Mouse (Mus musculus) forebrain, embryonic 15.5 days (tissue): ENCODE measurements around the gene Fxyd4. TPM values are rescaled to one million over a fixed set of nuclear protein-coding genes. Genes with fewer than 3 reads are reported as not detected.

Experiments
- ATAC-seq: fragments of 200-750 bp; cut with Nextera tagmentation; replicated peaks from 2 replicates; pipeline ENCODE4 v1.8.0; 2017; ENCODE audit warnings: mild to moderate bottlenecking, moderate TSS enrichment, moderate library complexity
- H3K27ac ChIP-seq: fragments of 300-500 bp; sonication (generic); replicated peaks from 2 replicates; pipeline ENCODE4 v1.5.1; 2015; ENCODE audit warnings: mild to moderate bottlenecking, inconsistent platforms
- H3K27me3 ChIP-seq: fragments of 300-500 bp; sonication (generic); 2 replicates; pipeline ENCODE4 v1.6.1; 2015; ENCODE audit warnings: inconsistent platforms
- H3K36me3 ChIP-seq: fragments of 300-500 bp; sonication (generic); 2 replicates; pipeline ENCODE4 v1.6.1; 2015; ENCODE audit warnings: mild to moderate bottlenecking, inconsistent platforms
- H3K4me1 ChIP-seq: fragments of 300-500 bp; sonication (generic); 2 replicates; pipeline ENCODE4 v1.6.1; 2015; ENCODE audit warnings: inconsistent platforms
- H3K4me2 ChIP-seq: fragments of 300-500 bp; sonication (generic); replicated peaks from 2 replicates; pipeline ENCODE4 v1.6.1; 2015; ENCODE audit warnings: mild to moderate bottlenecking, inconsistent platforms
- H3K4me3 ChIP-seq: fragments of 300-500 bp; sonication (generic); 2 replicates; pipeline ENCODE4 v1.5.1; 2015; ENCODE audit warnings: mild to moderate bottlenecking, inconsistent platforms
- H3K9ac ChIP-seq: fragments of 300-500 bp; sonication (generic); replicated peaks from 2 replicates; pipeline ENCODE4 v1.6.1; 2015; ENCODE audit warnings: mild to moderate bottlenecking, inconsistent platforms
- H3K9me3 ChIP-seq: fragments of 300-500 bp; sonication (generic); 2 replicates; pipeline ENCODE4 v1.6.1; 2016; ENCODE audit warnings: inconsistent platforms
- WGBS: fragments of 180-500 bp; shearing (Covaris S2); methylation state at CpG from one replicate; pipeline ENCODE4 v1.1.7; 2015; ENCODE audit warnings: mixed read lengths; 5-methylcytosine and 5-hydroxymethylcytosine counted together
- polyA plus RNA-seq: library from polyadenylated mRNA; unstranded; fragments of >200 nt; fragmentation: Nextera tagmentation; extraction: Ambion mirVana; gene quantifications from 2 replicates; pipeline ENCODE4 v1.2.1, GENCODE M21; 2015

Fxyd4 gene
- 2.0 and 4.0 TPM in 2 replicates for polyA plus RNA-seq

- no peaks in the 10 kb centered on the region for H3K4me1 ChIP-seq
- H3K4me3 ChIP-seq = no peak within 1 kb of the TSS
- no peak for ATAC-seq
- no peak within 1 kb of the TSS for H3K9ac ChIP-seq
- WGBS = 79% methylated on average over 10 of the region's 10 CpGs
- no peak within 1 kb of the TSS for H3K27ac ChIP-seq
- no peaks in the 10 kb centered on the region for H3K27me3 ChIP-seq
- H3K36me3 ChIP-seq = no peaks in the 10 kb centered on the region
- no peak within 1 kb of the TSS for H3K4me2 ChIP-seq
- no peaks in the 10 kb centered on the region for H3K9me3 ChIP-seq
Measured at GRCm38 (mm10) chr6:117937222-117937932, at the start of gene Fxyd4. Fxyd4 (minus strand) TSS chr6:117937692.

DNA sequence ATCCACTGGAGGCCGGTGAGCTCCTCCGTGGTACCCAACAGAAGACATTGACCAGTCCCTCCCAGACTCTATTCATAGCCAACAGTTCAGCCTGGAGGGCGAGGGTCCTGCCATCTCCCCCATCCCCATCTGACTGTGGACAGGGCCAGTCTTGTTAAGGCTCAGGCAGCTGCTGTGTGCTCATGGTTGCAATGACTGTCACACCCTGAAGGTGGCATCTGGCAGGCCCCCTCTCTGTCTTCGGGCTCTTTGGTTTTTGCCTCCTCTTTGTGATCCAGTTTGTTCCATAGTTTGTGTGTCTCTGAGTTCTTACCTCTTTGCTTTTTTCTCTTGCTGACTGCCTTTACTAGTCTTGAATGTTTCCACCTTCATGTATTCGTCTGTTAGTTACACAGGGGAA is 49.7 kb upstream of the Fxyd4 start:
- Histone ChIP-seq H3K4me2 (no peak overlapping the region), H3K9me3 (no peaks in the 10 kb centered on the region), H3K27me3 (no peaks in the 10 kb centered on the region), H3K4me1 (no peaks in the 10 kb centered on the region), H3K27ac (no peak overlapping the region), H3K9ac (no peak overlapping the region), H3K4me3 (no peak overlapping the region), H3K36me3 (no peaks in the 10 kb centered on the region)
- 59% methylated on average over 5 of the region's 5 CpGs for WGBS
- ATAC-seq = no peak

DNA sequence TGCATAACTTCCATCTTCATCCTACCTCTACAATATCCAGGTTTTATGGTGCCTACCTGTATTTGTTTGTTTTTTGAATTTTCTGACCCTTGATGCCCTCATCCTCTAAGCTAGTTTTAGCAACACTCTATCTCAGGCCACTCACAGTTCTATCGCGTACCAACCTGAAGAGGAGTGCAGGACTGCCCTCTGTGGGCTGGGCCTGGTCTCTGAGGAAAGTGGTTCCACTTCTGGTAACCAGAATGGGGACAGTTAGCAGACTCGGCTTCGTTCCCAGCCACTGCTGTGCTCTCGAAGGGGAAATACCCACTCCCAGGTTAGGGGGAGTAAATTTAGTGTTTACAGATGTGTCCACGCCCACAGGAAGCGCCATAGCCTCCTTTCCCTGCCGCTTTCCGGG is 29.2 kb upstream of the Fxyd4 start:
- H3K4me2 ChIP-seq = no peak overlapping the region
- H3K27ac ChIP-seq = no peak overlapping the region
- no peak for ATAC-seq
- no peaks in the 10 kb centered on the region for H3K4me1 ChIP-seq
- H3K9me3 ChIP-seq = no peaks in the 10 kb centered on the region; the same call in 1 of the 2 replicates
- no peak overlapping the region for H3K4me3 ChIP-seq
- H3K9ac ChIP-seq = no peak overlapping the region
- no peaks in the 10 kb centered on the region for H3K27me3 ChIP-seq
- H3K36me3 ChIP-seq = no peaks in the 10 kb centered on the region
- 66% methylated on average over 9 of the region's 9 CpGs for WGBS

DNA sequence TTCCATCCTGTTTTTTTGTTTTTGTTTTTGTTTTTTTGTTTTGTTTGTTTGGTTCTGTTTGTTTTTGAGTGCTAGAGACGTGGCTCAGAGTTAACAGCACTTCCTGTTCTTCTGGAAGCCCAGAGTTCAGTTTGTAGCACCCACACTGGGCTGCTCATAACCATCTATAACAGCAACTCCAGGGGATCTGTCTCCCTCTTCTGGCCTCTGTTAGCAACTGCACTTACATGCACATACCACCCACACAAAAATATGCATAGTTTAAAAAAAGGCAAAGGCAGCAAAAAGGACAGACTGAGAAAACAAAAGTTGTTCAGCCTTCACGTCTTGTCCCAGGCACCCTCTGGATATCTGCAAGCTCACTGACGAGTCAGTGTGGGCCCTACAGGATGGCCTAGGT is 25.7 kb upstream of the Fxyd4 start:
- Histone ChIP-seq H3K27ac (no peak overlapping the region), H3K9me3 (no peaks in the 10 kb centered on the region; the same call in 1 of the 2 replicates), H3K27me3 (no peaks in the 10 kb centered on the region), H3K36me3 (no peaks in the 10 kb centered on the region), H3K4me2 (no peak overlapping the region), H3K4me1 (no peaks in the 10 kb centered on the region), H3K4me3 (no peak overlapping the region), H3K9ac (no peak overlapping the region)
- 82% methylated on average over 3 of the region's 3 CpGs for WGBS
- no peak for ATAC-seq

DNA sequence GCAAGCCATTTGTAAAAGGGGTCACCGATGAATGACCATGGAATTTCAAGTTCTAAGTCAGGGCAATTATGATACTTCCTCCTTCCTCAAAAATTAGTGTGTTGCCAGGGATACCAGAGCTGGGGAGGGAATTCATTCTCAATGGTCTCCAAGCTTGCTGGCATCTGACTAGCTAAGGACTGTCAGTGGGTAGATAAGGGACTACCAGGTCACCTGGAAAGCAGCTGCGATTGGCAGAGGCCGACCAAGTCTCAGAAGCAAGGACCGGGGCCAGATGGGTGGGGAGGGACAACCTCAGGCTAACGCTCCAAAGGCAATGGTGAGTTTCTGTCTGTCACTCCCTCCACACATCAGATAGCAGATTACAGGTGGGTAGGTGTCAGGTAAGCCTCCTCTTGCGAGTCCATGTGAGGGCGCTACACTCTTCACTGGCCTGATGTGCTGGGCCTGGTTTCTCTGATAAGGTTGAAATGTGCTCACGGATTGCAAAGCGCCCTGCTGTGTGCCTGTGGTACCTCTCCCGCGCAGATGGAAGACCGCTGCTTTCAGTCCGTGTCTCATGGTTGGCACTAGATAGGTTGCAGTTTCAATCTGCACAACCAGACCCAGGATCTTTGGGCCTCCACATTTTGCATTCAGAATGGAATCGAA is 19.5 kb upstream of the Fxyd4 start:
- Histone ChIP-seq H3K36me3 (no peaks in the 10 kb centered on the region), H3K9me3 (no peaks in the 10 kb centered on the region), H3K4me3 (no peak overlapping the region), H3K4me2 (no peak overlapping the region), H3K27me3 (no peaks in the 10 kb centered on the region), H3K4me1 (no peaks in the 10 kb centered on the region; the same call in 1 of the 2 replicates), H3K9ac (no peak overlapping the region), H3K27ac (no peak overlapping the region)
- WGBS = 20% methylated on average over 14 of the region's 14 CpGs
- ATAC-seq = no peak

DNA sequence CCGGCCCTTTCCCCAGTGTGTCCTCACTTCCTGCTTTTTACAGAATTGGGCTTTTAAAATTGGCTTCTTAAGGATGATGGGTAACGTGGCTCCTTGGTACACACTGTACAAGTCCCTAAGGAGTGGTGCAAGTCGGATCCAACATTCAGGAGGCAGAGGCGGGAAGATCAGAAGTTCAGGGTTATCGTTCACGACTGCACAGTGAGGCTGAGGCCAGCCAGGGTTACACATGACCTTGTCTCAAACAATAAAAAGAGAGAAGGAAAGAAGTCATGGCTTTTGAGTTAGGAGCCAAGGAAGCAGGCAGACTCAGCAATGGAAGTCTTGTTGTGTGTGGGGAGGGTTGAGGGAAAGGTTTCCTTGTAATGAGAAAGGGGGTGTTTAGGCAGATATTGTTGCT is 18.7 kb upstream of the Fxyd4 start:
- ATAC-seq = no peak
- WGBS = 68% methylated on average over 6 of the region's 6 CpGs

DNA sequence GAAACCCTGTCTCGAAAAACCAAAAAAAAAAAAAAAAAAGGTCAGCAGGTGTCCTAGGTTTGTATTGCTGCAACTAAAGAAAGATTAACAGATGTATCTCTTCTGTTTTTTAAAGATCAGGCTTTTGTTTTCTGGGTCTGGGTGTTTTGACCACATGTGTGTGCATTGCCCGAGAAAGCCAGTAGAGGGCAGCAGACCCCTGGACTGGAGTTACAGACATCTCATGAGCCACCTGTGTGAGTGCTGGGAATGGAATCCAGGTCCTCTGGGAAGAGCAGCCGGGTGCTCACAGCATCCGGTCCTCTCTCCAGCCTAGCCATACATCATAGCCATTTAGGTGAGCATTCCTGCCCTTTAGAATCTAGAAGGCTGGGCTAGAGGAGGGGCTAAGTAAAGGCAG is 14.8 kb upstream of the Fxyd4 start:
- WGBS = 89% methylated on average over 4 of the region's 4 CpGs
- H3K27me3 ChIP-seq = no peaks in the 10 kb centered on the region
- H3K9me3 ChIP-seq = no peaks in the 10 kb centered on the region
- no peak for ATAC-seq
- no peak overlapping the region for H3K9ac ChIP-seq
- no peaks in the 10 kb centered on the region for H3K36me3 ChIP-seq
- H3K27ac ChIP-seq = no peak overlapping the region
- no peak overlapping the region for H3K4me3 ChIP-seq
- no peak overlapping the region for H3K4me2 ChIP-seq
- no peaks in the 10 kb centered on the region; the same call in 1 of the 2 replicates for H3K4me1 ChIP-seq

More for the DNA sequence above, 18.7 kb upstream of the Fxyd4 start:
- no peaks in the 10 kb centered on the region for H3K27me3 ChIP-seq
- H3K9ac ChIP-seq = no peak overlapping the region
- H3K27ac ChIP-seq = no peak overlapping the region
- no peak overlapping the region for H3K4me2 ChIP-seq
- no peaks in the 10 kb centered on the region for H3K9me3 ChIP-seq
- no peaks in the 10 kb centered on the region for H3K36me3 ChIP-seq
- no peaks in the 10 kb centered on the region; the same call in 1 of the 2 replicates for H3K4me1 ChIP-seq
- H3K4me3 ChIP-seq = no peak overlapping the region

DNA sequence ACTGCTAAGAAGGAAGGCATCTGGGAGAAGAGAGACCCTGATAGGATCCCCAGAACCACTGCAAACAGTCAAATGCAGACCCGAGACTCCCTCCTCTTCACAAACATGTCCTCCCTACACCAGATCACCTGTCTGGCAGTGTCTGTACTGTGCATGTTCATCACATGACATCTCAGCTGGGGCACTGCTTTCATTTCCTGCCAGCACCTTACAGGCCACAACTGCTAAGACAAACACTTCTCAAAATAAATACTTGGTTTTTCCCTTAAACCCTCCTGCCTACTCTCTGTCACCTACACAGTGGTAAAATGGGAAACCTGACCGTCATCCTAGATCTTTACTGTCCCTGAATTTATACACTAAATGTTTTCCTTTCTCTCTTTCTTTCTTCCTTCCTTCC is 6.4 kb upstream of the Fxyd4 start:
- H3K27ac ChIP-seq = no peak overlapping the region
- no peak overlapping the region for H3K4me2 ChIP-seq
- no peak for ATAC-seq
- H3K4me3 ChIP-seq = no peak overlapping the region
- no peaks in the 10 kb centered on the region for H3K4me1 ChIP-seq
- H3K27me3 ChIP-seq = no peaks in the 10 kb centered on the region
- H3K36me3 ChIP-seq = no peaks in the 10 kb centered on the region
- no peak overlapping the region for H3K9ac ChIP-seq
- 94% methylated on average over 2 of the region's 2 CpGs for WGBS
- H3K9me3 ChIP-seq = no peaks in the 10 kb centered on the region

- Histone ChIP-seq H3K4me1 (no peaks in the 10 kb centered on the region), H3K4me2 (no peak overlapping the region), H3K9me3 (no peaks in the 10 kb centered on the region), H3K4me3 (no peak overlapping the region), H3K9ac (no peak overlapping the region), H3K27me3 (no peaks in the 10 kb centered on the region), H3K36me3 (no peaks in the 10 kb centered on the region), H3K27ac (no peak overlapping the region)
- no peak for ATAC-seq
- WGBS = 84% methylated on average over 10 of the region's 10 CpGs
Measured at GRCm38 (mm10) chr6:117942769-117943168, 5.3 kb upstream of the Fxyd4 start.

DNA sequence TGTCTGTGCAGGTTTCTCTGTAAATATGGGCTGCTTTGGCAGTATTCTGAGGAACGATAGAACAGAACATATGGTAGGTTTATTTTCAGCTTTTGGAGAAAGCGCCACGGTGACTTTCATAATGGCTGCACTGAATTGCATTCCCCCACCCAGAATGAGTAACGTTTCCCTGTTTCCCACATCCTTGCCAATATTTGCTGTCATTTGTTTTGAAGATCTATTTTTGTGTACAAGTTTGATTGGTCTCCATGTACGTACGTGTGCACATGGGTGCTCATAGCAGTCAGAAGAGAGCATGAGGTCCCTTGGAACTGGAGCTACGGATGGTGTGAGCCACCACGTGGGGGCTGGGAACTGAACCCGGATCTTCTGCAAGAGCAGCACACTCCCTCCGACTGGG is 1.5 kb upstream of the Fxyd4 start:
- no peak for ATAC-seq
- H3K4me1 ChIP-seq = no peaks in the 10 kb centered on the region
- WGBS = 76% methylated on average over 10 of the region's 10 CpGs

DNA sequence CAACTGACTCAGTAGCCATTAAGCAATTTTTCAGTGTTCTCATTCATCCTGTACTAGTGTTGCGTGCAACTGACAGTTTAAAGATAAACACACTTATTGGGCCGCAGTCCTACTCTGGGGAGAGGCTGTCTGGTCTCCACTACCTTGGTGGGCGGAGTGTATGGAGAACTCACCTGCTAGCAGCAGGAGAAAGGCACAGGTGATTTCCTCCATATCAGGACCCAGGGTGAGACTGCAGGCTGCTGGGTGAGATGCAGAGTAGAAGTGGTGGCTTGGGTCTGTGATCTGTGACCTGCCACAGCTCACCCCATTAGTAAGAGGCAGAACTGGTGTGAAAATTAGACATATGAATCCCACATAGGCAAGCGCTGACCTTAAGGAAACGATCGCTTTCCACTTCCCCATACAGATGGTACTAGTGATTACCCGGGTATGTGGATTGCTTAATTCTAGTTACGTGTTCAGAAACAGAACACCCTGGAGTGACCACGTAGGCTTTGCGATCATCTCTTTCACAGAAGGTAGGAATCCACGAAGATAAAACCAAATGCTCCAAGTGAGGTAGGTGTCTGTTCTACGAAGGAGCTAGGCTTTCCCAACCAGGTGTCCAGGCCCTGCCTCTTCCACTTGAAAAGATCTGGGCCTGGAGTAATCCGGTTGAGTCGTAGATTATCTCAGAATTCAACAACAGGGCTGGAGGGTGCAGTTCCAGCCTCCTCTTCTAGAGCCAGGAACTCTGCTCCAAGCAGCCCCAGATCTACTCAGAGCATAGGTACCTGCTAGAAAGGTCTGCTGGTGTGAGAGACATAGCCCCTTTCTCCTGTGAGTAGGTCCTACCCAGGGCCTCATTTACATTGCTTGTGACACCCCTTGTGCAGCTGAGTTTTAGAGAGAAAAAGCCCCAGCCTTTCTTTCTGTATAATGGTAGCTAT is 1.5 kb downstream of the Fxyd4 start:
- Histone ChIP-seq H3K27me3 (no peaks in the 10 kb centered on the region), H3K27ac (no peak overlapping the region), H3K36me3 (no peaks in the 10 kb centered on the region), H3K9me3 (no peaks in the 10 kb centered on the region), H3K4me2 (no peak overlapping the region), H3K4me3 (no peak overlapping the region), H3K4me1 (no peaks in the 10 kb centered on the region), H3K9ac (no peak overlapping the region)
- no peak for ATAC-seq
- 89% methylated on average over 14 of the region's 14 CpGs for WGBS

More for the DNA sequence above, 1.5 kb upstream of the Fxyd4 start:
- Histone ChIP-seq H3K36me3 (no peaks in the 10 kb centered on the region), H3K9ac (no peak overlapping the region), H3K27me3 (no peaks in the 10 kb centered on the region), H3K4me2 (no peak overlapping the region), H3K4me3 (no peak overlapping the region), H3K9me3 (no peaks in the 10 kb centered on the region), H3K27ac (no peak overlapping the region)

DNA sequence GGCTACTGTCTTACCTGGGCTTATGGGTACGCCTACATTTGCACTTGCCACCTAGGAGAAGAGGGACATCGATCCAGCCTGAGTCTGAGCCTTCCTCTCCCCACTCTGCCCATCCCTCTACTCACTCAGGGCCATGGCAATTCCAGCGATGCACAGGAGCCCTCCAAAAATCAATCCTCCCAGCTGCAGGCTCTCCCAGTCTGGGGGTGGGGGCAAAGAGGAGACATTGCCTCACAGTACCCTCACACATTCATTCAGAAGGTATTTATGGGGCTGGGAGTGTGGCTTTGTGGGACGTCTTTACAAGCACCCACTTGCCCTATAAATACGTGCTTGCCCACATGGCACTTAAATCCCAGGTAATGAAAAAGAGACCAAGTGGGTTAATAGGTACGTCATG is 3.2 kb downstream of the Fxyd4 start:
- H3K36me3 ChIP-seq = 0 out of 2 replicates have a peak, but pooled peaks cover 4% of the 10 kb centered on the region
- ATAC-seq = no peak
- H3K4me2 ChIP-seq = no peak overlapping the region
- no peak overlapping the region for H3K27ac ChIP-seq
- H3K4me3 ChIP-seq = no peak overlapping the region
- no peaks in the 10 kb centered on the region for H3K4me1 ChIP-seq
- WGBS = 91% methylated on average over 6 of the region's 6 CpGs
- H3K27me3 ChIP-seq = no peaks in the 10 kb centered on the region
- H3K9me3 ChIP-seq = no peaks in the 10 kb centered on the region
- no peak overlapping the region for H3K9ac ChIP-seq
